Mouse (Mus musculus): Measurements from ENCODE around the gene St14.

GRCm38 (mm10) chr9:31092111-31092832, 39.4 kb downstream of the St14 start:
- TF ChIP-seq CTCF (IDR thresholded peaks at IDR 0.05; ENCODE audit: borderline replicate concordance, insufficient read depth, low read depth, low read length) = no peak
- no peak for TF ChIP-seq POLR2A (IDR thresholded peaks at IDR 0.05; ENCODE audit: borderline replicate concordance, insufficient read depth, low read length)
